In the genomic region with DNA sequence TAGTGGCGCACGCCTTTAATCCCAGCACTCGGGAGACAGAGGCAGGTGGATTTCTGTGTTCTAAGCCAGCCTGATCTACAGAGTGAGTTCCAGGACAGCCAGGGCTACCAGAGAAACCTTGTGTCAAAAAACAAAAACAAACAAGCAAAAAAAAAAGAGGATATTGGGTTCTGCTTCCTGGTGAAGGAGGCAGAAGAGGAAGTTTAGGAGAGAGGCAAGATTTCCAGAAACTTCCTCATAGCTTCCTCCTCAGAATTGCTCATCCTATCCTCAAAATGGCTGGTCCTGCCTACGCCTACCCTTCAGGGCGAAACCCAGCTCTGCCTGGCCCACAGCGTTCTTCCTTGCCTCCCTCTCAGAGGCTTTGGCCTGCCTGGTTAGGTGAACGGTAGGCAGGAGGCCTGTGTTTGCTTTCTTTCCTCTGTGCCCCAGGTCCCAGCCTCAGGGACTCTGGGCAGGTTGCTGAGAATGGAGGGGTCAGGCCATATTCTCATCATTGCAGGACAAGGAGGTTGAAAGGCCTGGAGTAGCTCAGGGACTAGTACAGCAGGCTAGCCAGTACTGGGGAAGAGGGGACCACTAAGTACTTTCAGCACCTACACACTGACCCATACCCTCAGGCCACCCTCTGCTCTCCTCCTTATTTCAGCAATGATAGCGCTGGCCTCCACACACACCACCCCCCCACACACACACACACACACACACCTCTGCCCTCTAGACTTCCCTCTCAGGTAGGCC, we compare ENCODE assay signal across 23 mouse cellular contexts.
A peak's percentile ranks its signal among the peaks of the same experiment; 100 is the strongest.
DNase-seq lines count a peak whose midpoint lies in the region; ATAC-seq and TF ChIP-seq lines count a peak whose summit lies in the region.
"Had no signal": no experiment of that assay in that cellular context is flagged by ENCODE, and none has a peak within 500 bp of the region (broad histone marks: within the 10 kb centered on the region; RNA-seq: fewer than 3 reads in every experiment).

No protein-coding gene starts in this region.

- no peaks in the 10 kb centered on the region for H3K9me3 ChIP-seq in liver, embryonic 15.5 days (replicated peaks)
- H3K9me3 ChIP-seq: embryonic facial prominence, embryonic 12.5 days; limb, embryonic 15.5 days; neural tube, embryonic 15.5 days had no signal

- H3K27ac ChIP-seq in gastrocnemius, adult 2 months, result peak overlapping the region; percentile 69
- peak overlapping the region; percentile 19; the same call in 1 of the 2 replicates for H3K27ac ChIP-seq in liver, embryonic 15.5 days (replicated peaks)
- peak overlapping the region; percentile 65 for H3K27ac ChIP-seq in bone marrow, adult 2 months (ENCODE audit: control insufficient read depth, insufficient read depth, low read depth, low read length, poor library complexity)
- H3K27ac ChIP-seq: embryonic facial prominence, embryonic 12.5 days; limb, embryonic 15.5 days; neural tube, embryonic 15.5 days had no signal

- TF ChIP-seq CTCF in gastrocnemius, adult 2 months (IDR thresholded peaks at IDR 0.05), result no peak
- TF ChIP-seq CTCF in bone marrow, adult 2 months (IDR thresholded peaks at IDR 0.05; ENCODE audit: control insufficient read depth, insufficient read depth, low read length), result no peak

- H3K4me3 ChIP-seq in gastrocnemius, adult 2 months, result no peak overlapping the region
- H3K4me3 ChIP-seq in liver, embryonic 15.5 days (replicated peaks), result no peak overlapping the region
- H3K4me3 ChIP-seq in bone marrow, adult 2 months (replicated peaks; ENCODE audit: control insufficient read depth, low read depth, low read length), result no peak overlapping the region
- H3K4me3 ChIP-seq: embryonic facial prominence, embryonic 12.5 days; limb, embryonic 15.5 days; myocyte; neural tube, embryonic 15.5 days had no signal

- H3K4me1 ChIP-seq in liver, embryonic 15.5 days (replicated peaks), result peaks cover 27% of the 10 kb centered on the region
- H3K4me1 ChIP-seq in bone marrow, adult 2 months (ENCODE audit: control insufficient read depth, insufficient read depth, low read length), result peaks cover 15% of the 10 kb centered on the region

- DNase-seq in gastrocnemius, adult 2 months, result no peak
- DNase-seq in gastrocnemius, postnatal 4 days (ENCODE audit: low spot score in 2 of 2), result no peak
- DNase-seq in liver, result no peak
- DNase-seq in kidney, postnatal 14 days, result no peak
- no peak for DNase-seq in kidney, postnatal 25 days
- DNase-seq: adrenal gland, adult 2 months; cerebellum, adult 18-20 months; forebrain, postnatal 0 days; heart, postnatal 4 days; kidney, adult 8-10 months; kidney, postnatal 4 days; retina, postnatal 1 day; right cerebral cortex, postnatal 4 days; thymus, adult 18-20 months had no signal

- H3K27me3 ChIP-seq in liver, embryonic 15.5 days, result no peaks in the 10 kb centered on the region
- H3K27me3 ChIP-seq: embryonic facial prominence, embryonic 12.5 days; limb, embryonic 15.5 days; neural tube, embryonic 15.5 days had no signal

- intact Hi-C loops in gastrocnemius, adult 2 months (cut with DNase I), result no loop called here

- H3K9ac ChIP-seq in liver, embryonic 15.5 days, result no peak overlapping the region
- H3K9ac ChIP-seq: embryonic facial prominence, embryonic 12.5 days; forebrain, postnatal 0 days; limb, embryonic 15.5 days; neural tube, embryonic 15.5 days had no signal

- H3K4me2 ChIP-seq in liver, embryonic 15.5 days, result no peak overlapping the region
- H3K4me2 ChIP-seq: embryonic facial prominence, embryonic 12.5 days; heart, embryonic 11.5 days; limb, embryonic 15.5 days; neural tube, embryonic 15.5 days had no signal

- 68% methylated on average over 8 of the region's 8 CpGs for WGBS in liver, embryonic 15.5 days (ENCODE audit: insufficient replicate concordance)
- WGBS in bone marrow, adult 2 months, result 66% methylated on average over 8 of the region's 8 CpGs

- no peak for ATAC-seq in liver, embryonic 15.5 days (ENCODE audit: insufficient read depth)
- ATAC-seq in megakaryocyte, adult 5-6 weeks (ENCODE audit: poor library complexity, severe bottlenecking), result peak; percentile 58
- ATAC-seq: forebrain, postnatal 0 days; hindbrain, embryonic 16.5 days had no signal

- no peak for TF ChIP-seq POLR2A in bone marrow, adult 2 months (IDR thresholded peaks at IDR 0.05; ENCODE audit: borderline replicate concordance, control insufficient read depth, low read depth, low read length)

- no peaks in the 10 kb centered on the region for H3K36me3 ChIP-seq in liver, embryonic 15.5 days (replicated peaks)
- H3K36me3 ChIP-seq: embryonic facial prominence, embryonic 12.5 days; limb, embryonic 15.5 days; neural tube, embryonic 15.5 days had no signal

Comparison
In these comparisons a context has a peak if more than half of its experiments do, and no peak if none do; other contexts are left out.
1. H3K27ac ChIP-seq: peak in every context shown above with its lines; median percentile 69 in gastrocnemius, adult 2 months; 65 in bone marrow, adult 2 months; 19 in liver, embryonic 15.5 days.